Mouse (Mus musculus) cerebellum, adult 11 months (tissue): ENCODE measurements around the gene Shtn1.

Source experiments
- DNase-seq: peaks from one replicate; pipeline ENCODE4 v3.0.0; 2022

Gene Shtn1

GRCm38 (mm10) chr19:59051622-59052021, 24.3 kb downstream of the Shtn1 start:
- no peak for DNase-seq

GRCm38 (mm10) chr19:59048852-59049251, 27.0 kb downstream of the Shtn1 start:
- DNase-seq: no peak

GRCm38 (mm10) chr19:59047511-59047910, 28.4 kb downstream of the Shtn1 start:
- peak; percentile 14 for DNase-seq

GRCm38 (mm10) chr19:59041086-59041485, 34.8 kb downstream of the Shtn1 start:
- no peak for DNase-seq

- DNase-seq: no peak
Observed at GRCm38 (mm10) chr19:59038793-59039192, 37.1 kb downstream of the Shtn1 start.

- DNase-seq: no peak
Observed at GRCm38 (mm10) chr19:59036811-59037210, 39.1 kb downstream of the Shtn1 start.

GRCm38 (mm10) chr19:59033241-59033640, 42.7 kb downstream of the Shtn1 start:
- no peak for DNase-seq

- DNase-seq: no peak
Observed at GRCm38 (mm10) chr19:59030221-59030620, 45.7 kb downstream of the Shtn1 start.

- no peak for DNase-seq
Observed at GRCm38 (mm10) chr19:59029011-59029410, 46.9 kb downstream of the Shtn1 start.

GRCm38 (mm10) chr19:59028130-59028529, 47.8 kb downstream of the Shtn1 start:
- no peak for DNase-seq

- DNase-seq: no peak
Observed at GRCm38 (mm10) chr19:59023876-59024275, 52.0 kb downstream of the Shtn1 start.

GRCm38 (mm10) chr19:59021644-59022043, 54.3 kb downstream of the Shtn1 start:
- DNase-seq: no peak

GRCm38 (mm10) chr19:59010802-59011201, 65.1 kb downstream of the Shtn1 start:
- no peak for DNase-seq

- DNase-seq: no peak
Observed at GRCm38 (mm10) chr19:59006577-59007340, 69.1 kb downstream of the Shtn1 start.

- no peak for DNase-seq
Observed at GRCm38 (mm10) chr19:59002827-59003226, 73.1 kb downstream of the Shtn1 start.

- no peak for DNase-seq
Observed at GRCm38 (mm10) chr19:58981571-58981970, 94.3 kb downstream of the Shtn1 start.

GRCm38 (mm10) chr19:58980056-58980440, 95.9 kb downstream of the Shtn1 start:
- DNase-seq: no peak

GRCm38 (mm10) chr19:58979436-58980055, 96.4 kb downstream of the Shtn1 start:
- DNase-seq: peak; percentile 16

GRCm38 (mm10) chr19:58978401-58979171, 97.3 kb downstream of the Shtn1 start:
- no peak for DNase-seq

GRCm38 (mm10) chr19:58975216-58975863, 100.6 kb downstream of the Shtn1 start:
- no peak for DNase-seq

- DNase-seq: no peak
Observed at GRCm38 (mm10) chr19:58974126-58974525, 101.8 kb downstream of the Shtn1 start.

- DNase-seq: no peak
Observed at GRCm38 (mm10) chr19:58970826-58971225, 105.1 kb downstream of the Shtn1 start.
